Mouse (Mus musculus) cerebellum, adult (tissue): Measurements from ENCODE around the gene Foxk2.
"Not testable (repeated sequence)": the region's sequence is repeated elsewhere in the genome, so short reads cannot be mapped to it uniquely, and the experiment has no call there.

Experiments
- ATAC-seq: cut with Nextera tagmentation; 2 replicates; pipeline ENCODE4 v1.9.2; 2017; ENCODE audit warnings: mild to moderate bottlenecking, moderate library complexity, mixed read lengths; ENCODE audit not compliant: insufficient number of reproducible peaks, low FRiP score, low TSS enrichment

Foxk2 gene

GRCm38 (mm10) chr11:121277516-121277915 is 17.7 kb downstream of the Foxk2 start:
- no peak for ATAC-seq

DNA sequence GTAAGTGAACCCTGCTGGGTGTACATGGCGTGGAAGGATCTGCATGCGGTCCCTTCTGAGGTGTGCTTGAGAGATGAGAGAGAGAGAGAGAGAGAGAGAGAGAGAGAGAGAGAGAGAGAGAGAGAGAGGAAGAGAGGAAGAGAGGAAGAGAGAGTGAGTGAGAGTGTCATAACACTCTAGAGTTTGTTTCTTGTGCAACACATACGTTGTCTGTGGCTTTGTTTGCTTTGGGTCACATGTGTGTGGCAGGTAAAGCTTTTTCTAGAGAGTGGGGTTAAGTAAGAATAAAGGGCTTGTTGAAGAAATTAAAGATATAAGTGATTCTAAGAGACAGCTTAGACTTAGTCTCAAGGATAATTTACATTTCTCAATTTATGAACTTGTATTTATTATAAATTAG is 18.2 kb downstream of the Foxk2 start:
- no peak for ATAC-seq

GRCm38 (mm10) chr11:121282911-121283310 is 23.1 kb downstream of the Foxk2 start:
- no peak for ATAC-seq

GRCm38 (mm10) chr11:121289859-121290258 is 30.1 kb downstream of the Foxk2 start:
- ATAC-seq = no peak

GRCm38 (mm10) chr11:121294771-121295170 is 35.0 kb downstream of the Foxk2 start:
- no peak for ATAC-seq

- ATAC-seq = no peak
Observed at GRCm38 (mm10) chr11:121298493-121298892, 38.7 kb downstream of the Foxk2 start.

DNA sequence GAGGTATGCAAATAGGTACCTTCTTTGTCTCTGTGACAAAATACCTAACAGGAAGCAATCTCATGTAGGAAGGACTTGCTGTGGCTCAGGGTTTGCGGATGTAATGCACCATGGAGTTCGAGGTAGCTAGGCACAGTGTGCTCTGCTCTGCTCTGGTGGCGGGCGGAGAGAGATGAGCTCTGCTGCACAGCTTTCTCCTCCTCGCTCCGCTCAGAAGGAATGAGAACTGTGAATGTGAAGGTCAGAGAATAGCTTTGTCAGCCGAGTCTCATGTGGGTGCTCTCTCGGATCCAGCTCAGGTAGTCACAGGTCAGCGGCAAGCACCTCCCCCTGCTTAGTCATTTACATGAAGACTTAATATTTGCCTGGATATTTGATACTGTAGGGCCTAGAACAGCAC is 40.5 kb downstream of the Foxk2 start:
- ATAC-seq = no peak

GRCm38 (mm10) chr11:121305371-121305770 is 45.6 kb downstream of the Foxk2 start:
- no peak for ATAC-seq

DNA sequence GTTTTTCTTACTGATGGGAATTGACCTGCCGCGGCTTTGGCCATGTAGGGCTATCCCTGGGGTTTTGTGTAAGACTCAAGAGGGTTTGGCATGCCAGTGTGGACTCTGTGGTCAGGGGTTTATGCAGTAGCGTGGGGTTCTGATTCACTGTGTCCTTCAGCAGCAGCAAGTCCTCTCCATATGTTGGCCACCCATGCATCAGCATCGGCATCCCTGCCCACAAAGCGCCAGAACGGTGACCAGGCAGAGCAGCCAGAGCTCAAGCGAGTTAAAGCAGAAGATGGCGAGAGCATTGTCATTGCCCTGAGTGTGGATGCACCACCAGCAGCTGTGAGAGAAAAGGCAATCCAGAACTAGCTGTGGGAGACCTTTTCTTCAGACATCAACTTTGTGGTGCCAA is 46.8 kb downstream of the Foxk2 start:
- ATAC-seq = no peak

GRCm38 (mm10) chr11:121307712-121308111 is 47.9 kb downstream of the Foxk2 start:
- ATAC-seq = not testable (repeated sequence)

DNA sequence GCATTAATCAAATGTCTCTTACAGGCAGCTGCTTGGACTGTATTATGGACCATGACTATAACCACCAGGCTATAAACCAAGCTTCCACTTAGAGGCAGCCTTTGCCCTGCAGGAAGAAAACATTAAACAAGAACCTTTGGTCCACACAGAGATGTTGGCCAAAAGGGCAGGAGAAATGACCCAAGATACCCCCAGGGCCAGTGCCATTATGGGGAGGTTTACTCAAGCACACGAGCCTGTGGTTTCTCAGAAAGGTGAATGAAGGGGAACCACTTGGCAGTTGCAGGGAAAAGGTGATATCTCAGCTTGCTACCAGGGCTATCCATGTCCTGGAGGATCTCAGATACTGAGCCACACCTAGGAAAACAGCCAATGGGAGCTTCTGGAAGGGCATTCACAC is 66.2 kb downstream of the Foxk2 start:
- no peak for ATAC-seq

DNA sequence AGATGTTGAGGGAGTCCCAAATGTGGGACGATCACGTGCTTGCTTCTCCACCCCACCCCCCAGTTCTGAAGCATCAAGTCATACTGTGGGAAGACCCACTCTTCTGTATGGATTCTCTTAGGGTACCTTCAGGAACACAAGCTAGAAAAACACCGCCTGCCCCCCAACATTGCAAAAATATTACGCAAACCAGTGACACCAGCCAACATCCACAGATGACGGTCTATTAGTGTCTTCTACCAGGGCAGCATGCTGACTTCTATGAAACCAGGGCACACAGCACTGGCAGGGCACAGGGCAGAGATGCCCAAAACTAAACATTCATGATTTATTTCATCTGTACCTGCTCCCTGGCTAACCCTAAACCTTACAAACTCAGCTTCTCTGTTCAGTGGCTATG is 66.9 kb downstream of the Foxk2 start:
- ATAC-seq = no peak

- ATAC-seq = no peak
Observed at GRCm38 (mm10) chr11:121328206-121328605, 68.4 kb downstream of the Foxk2 start.

DNA sequence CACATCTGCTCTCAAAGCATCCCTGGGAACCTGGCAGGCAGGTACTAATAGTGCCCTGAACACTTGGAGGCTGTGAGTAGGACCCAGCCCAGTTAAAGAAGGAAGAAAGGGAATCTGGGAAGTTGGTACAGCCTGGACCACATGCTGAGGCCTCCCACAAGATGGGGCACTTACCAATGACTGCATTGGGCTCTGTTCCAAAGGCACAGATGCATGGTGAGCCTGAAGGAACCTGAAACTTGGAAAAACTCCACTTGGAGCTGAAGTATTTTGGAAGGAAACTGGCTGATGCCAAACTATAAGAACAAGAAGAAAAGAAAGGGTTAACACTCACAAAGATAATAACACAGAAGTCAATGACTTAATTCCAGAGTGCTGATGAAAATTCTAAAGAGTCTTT is 68.8 kb downstream of the Foxk2 start:
- ATAC-seq = no peak

- ATAC-seq = no peak
Observed at GRCm38 (mm10) chr11:121331641-121332040, 71.9 kb downstream of the Foxk2 start.

GRCm38 (mm10) chr11:121339647-121340046 is 79.9 kb downstream of the Foxk2 start:
- no peak for ATAC-seq

DNA sequence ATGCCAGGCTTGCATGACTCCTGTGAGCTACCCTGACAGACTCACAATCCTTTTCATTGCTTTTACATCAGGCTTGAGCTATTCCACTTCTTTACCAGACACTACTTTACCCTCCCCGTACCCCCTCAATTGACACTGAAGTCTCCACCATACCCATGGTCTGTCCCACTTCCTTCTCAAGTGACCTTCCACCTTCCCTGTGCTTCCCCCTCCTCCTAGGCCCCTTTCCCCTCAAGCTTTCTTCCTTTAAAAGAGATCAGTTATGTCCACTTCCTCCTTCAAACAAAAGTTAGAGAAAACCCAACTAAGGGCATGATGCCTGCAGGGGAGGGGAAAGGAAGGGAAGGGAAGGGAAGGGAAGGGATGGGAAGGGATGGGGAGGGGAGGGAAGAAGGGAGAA is 80.5 kb downstream of the Foxk2 start:
- ATAC-seq = no peak

GRCm38 (mm10) chr11:121342423-121342822 is 82.6 kb downstream of the Foxk2 start:
- not testable (repeated sequence) for ATAC-seq

DNA sequence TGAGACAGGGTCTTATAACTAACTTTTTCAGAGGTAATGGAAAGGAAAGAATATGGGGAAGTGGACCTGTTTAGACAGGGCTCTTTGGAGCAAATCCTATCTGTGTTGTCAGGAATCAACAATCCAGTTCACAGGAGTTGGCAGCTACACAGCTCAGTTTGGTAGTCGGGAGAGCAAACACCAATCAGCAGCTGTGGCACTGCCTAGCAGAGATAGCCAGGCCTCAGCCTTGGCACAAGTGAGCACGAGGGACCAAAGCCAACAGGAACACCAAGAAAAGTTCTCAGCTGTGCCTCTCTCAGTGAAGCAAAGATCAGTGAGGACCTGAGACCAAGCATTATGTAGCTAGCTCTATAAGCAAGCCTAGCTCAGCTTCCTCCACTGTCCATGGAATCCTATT is 87.2 kb downstream of the Foxk2 start:
- ATAC-seq = no peak

DNA sequence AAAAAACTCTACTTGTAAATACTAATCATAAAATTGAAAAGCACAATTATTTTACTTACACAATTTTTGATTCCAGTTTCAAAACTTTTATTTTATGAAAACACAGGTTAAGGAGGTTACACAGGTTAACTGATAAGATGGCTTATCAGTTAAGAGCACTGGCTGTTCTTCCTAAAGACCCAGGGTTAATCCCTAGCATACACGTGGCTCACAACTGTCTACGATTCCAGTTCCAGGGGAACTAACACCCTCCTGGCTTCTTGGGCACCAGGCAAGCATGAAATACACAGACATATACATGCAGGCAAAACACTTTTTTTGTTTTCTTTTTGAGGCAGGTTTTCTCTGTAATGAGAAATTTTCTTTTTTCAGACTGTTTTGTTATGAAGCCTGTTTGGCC is 88.4 kb downstream of the Foxk2 start:
- ATAC-seq = no peak

DNA sequence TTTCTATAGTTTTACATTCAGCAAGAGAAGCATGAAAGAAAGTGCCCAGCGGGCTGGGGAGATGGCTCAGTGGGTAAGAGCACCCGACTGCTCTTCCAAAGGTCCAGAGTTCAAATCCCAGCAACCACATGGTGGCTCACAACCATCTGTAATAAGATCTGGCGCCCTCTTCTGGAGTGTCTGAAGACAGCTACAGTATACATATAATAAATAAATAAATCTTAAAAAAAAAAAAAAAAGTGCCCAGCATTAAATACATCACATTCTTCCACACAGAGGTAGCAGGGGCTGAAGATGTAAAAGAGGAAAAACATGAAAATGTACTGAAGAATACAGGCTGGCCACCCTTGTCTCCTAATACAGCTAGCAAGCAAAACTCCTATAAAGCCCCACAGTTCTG is 88.9 kb downstream of the Foxk2 start:
- ATAC-seq = not testable (repeated sequence)

DNA sequence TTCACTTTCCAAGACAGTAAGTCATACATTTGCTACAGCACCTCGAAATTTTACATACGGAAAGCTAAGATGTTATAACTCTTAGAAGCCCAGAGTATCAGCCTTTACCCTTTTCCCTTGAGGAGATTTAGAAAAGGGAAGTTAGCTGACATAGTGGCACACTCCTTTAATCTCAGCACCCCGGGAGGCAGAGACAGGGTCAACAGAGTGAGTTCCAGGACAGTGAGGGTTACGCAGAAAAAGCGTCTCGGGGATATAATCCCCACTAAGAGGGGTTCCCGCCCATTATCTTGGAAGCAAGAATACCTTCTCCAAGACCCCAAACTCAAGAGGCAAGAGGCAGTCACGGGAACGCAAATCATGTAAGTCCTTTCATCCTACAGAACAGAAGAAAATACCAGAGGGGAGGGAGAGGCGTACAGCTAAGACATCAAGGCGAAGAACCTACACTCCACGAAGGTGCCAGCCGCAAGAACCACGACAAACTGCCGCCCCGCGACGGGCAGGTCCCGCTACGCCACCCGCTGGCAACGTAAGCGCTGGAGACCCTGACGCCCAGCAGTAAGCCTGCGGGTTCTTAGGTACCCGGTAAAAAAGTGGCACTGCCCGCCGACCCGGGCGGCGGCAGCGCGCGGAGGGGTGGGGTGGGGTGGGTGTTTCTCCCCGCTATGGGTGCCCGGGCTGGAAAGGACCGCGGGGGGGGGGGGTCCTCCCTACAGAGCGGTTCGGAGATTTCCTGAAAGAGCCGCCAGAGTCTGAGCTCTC is 93.7 kb downstream of the Foxk2 start:
- ATAC-seq = no peak
